29 mouse cellular contexts compared by ENCODE assay signal in the genomic region with DNA sequence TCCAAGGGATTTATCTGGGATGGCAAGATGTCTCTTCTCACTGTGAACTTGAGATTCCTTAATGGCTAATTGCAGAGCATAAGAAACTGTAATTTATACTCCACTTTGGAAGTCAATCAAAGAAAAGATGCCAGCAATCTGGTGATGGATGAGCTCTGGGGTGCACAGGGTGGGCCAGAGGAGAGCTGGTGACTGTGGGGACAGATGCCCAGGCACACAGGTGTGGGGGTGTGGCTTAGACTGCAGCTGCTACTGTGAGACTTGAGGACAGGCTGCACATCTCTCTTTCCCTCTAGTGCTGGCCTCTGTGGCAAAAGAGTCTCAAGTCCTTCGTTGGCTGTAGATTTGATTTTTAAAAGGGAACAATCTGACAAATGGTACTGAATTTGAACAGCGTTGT.
A peak's percentile ranks its signal among the peaks of the same experiment; 100 is the strongest.
DNase-seq lines count a peak whose midpoint lies in the region; ATAC-seq and TF ChIP-seq lines count a peak whose summit lies in the region.
"Had no signal": no experiment of that assay in that cellular context is flagged by ENCODE, and none has a peak within 500 bp of the region (broad histone marks: within the 10 kb centered on the region; RNA-seq: fewer than 3 reads in every experiment).

No protein-coding gene starts in this region.

- no peaks in the 10 kb centered on the region for H3K36me3 ChIP-seq in forebrain, embryonic 13.5 days (ENCODE audit: poor library complexity, severe bottlenecking)
- H3K36me3 ChIP-seq in forebrain, embryonic 15.5 days = no peaks in the 10 kb centered on the region
- H3K36me3 ChIP-seq: embryonic facial prominence, embryonic 13.5 days; heart, embryonic 13.5 days; neural tube, embryonic 15.5 days; stomach, embryonic 15.5 days had no signal

- DNase-seq in heart, adult 11 months = peak; percentile 40
- DNase-seq in heart, postnatal 10 days = no peak
- peak; percentile 18 for DNase-seq in left cerebral cortex, postnatal 4 days
- no peak for DNase-seq in left cerebral cortex, postnatal 14 days (ENCODE audit: low spot score in 2 of 2)
- DNase-seq in brain, embryonic 14.5 days (ENCODE audit: low read depth) = peak; percentile 39
- DNase-seq in heart, postnatal 14 days = no peak
- DNase-seq: adrenal gland, postnatal 14 days; cerebellum, adult 2 months; cerebellum, postnatal 25 days; gastrocnemius, adult 2 months; kidney, adult 11 months; kidney, postnatal 25 days; layer of hippocampus, postnatal 36 days; liver; lung, adult 2 months; lung, postnatal 10 days; right cerebral cortex, postnatal 25 days had no signal

- no peak for TF ChIP-seq POLR2A in brain, embryonic 14.5 days (IDR thresholded peaks at IDR 0.05; ENCODE audit: borderline replicate concordance, extremely low read depth, insufficient read depth, insufficient read length, poor library complexity, severe bottlenecking)

- H3K9me3 ChIP-seq in forebrain, embryonic 13.5 days (replicated peaks) = no peaks in the 10 kb centered on the region
- no peaks in the 10 kb centered on the region for H3K9me3 ChIP-seq in forebrain, embryonic 15.5 days
- H3K9me3 ChIP-seq: embryonic facial prominence, embryonic 13.5 days; heart, embryonic 13.5 days; neural tube, embryonic 15.5 days; stomach, embryonic 15.5 days had no signal

- no peak for TF ChIP-seq CTCF in brain, embryonic 14.5 days (IDR thresholded peaks at IDR 0.05; ENCODE audit: borderline replicate concordance, extremely low read depth, insufficient read depth, insufficient read length)

- no peak overlapping the region for H3K27ac ChIP-seq in forebrain, embryonic 13.5 days
- no peak overlapping the region for H3K27ac ChIP-seq in forebrain, embryonic 15.5 days (replicated peaks)
- H3K27ac ChIP-seq: embryonic facial prominence, embryonic 13.5 days; gastrocnemius, adult 2 months; heart, embryonic 13.5 days; liver, embryonic 14.5 days; macrophage; neural tube, embryonic 15.5 days; stomach, embryonic 15.5 days had no signal

- no peak overlapping the region for H3K9ac ChIP-seq in forebrain, embryonic 13.5 days
- H3K9ac ChIP-seq in forebrain, embryonic 15.5 days (replicated peaks) = no peak overlapping the region
- H3K9ac ChIP-seq: embryonic facial prominence, embryonic 13.5 days; heart, embryonic 13.5 days; hindbrain, embryonic 14.5 days; liver, embryonic 14.5 days; neural tube, embryonic 15.5 days; stomach, embryonic 15.5 days had no signal

- intact Hi-C loops in heart, postnatal 10 days (cut with DNase I) = no loop called here
- intact Hi-C loops in left cerebral cortex, postnatal 4 days (cut with DNase I) = no loop called here
- intact Hi-C loops in left cerebral cortex, postnatal 14 days (cut with DNase I) = no loop called here
- intact Hi-C loops in heart, postnatal 14 days (cut with DNase I) = no loop called here

- H3K4me2 ChIP-seq in forebrain, embryonic 13.5 days = no peak overlapping the region
- H3K4me2 ChIP-seq in forebrain, embryonic 15.5 days (replicated peaks) = no peak overlapping the region
- H3K4me2 ChIP-seq: embryonic facial prominence, embryonic 13.5 days; heart, embryonic 13.5 days; hindbrain, embryonic 14.5 days; neural tube, embryonic 15.5 days; stomach, embryonic 15.5 days had no signal

- H3K4me1 ChIP-seq in forebrain, embryonic 13.5 days = peaks cover 20% of the 10 kb centered on the region
- peaks cover 28% of the 10 kb centered on the region; the same call in 1 of the 2 replicates for H3K4me1 ChIP-seq in forebrain, embryonic 15.5 days
- H3K4me1 ChIP-seq: embryonic facial prominence, embryonic 13.5 days; heart, embryonic 13.5 days; stomach, embryonic 15.5 days had no signal

- no peak overlapping the region for H3K4me3 ChIP-seq in forebrain, embryonic 13.5 days
- H3K4me3 ChIP-seq in forebrain, embryonic 15.5 days = no peak overlapping the region
- H3K4me3 ChIP-seq: embryonic facial prominence, embryonic 13.5 days; erythroblast, embryonic 14.5 days; gastrocnemius, adult 2 months; heart, embryonic 13.5 days; neural tube, embryonic 15.5 days; stomach, embryonic 15.5 days had no signal

- ATAC-seq in forebrain, embryonic 13.5 days = 0 out of 2 replicates have a peak, but pooled peaks have one; percentile 45
- ATAC-seq in forebrain, embryonic 15.5 days (replicated peaks) = no peak
- ATAC-seq: CD4-positive, CD25-positive, alpha-beta regulatory T cell, adult 4 months; inflammation-experienced regulatory T-cells, adult 6 months had no signal

- 84% methylated on average over 2 of the region's 2 CpGs for WGBS in forebrain, embryonic 13.5 days
- WGBS in forebrain, embryonic 15.5 days = 65% methylated on average over 2 of the region's 2 CpGs

- no peaks in the 10 kb centered on the region for H3K27me3 ChIP-seq in forebrain, embryonic 13.5 days
- no peaks in the 10 kb centered on the region for H3K27me3 ChIP-seq in forebrain, embryonic 15.5 days
- H3K27me3 ChIP-seq: embryonic facial prominence, embryonic 13.5 days; heart, embryonic 13.5 days; neural tube, embryonic 15.5 days; stomach, embryonic 15.5 days had no signal

Comparison
In these comparisons a context has a peak if more than half of its experiments do, and no peak if none do; other contexts are left out.
1. DNase-seq: peak in heart, adult 11 months (single experiment), left cerebral cortex, postnatal 4 days (single experiment) and brain, embryonic 14.5 days (single experiment); none in heart, postnatal 10 days (0 of 2), left cerebral cortex, postnatal 14 days (0 of 2) and heart, postnatal 14 days (0 of 2).